8 mouse cellular contexts compared by ENCODE assay signal in the genomic region with DNA sequence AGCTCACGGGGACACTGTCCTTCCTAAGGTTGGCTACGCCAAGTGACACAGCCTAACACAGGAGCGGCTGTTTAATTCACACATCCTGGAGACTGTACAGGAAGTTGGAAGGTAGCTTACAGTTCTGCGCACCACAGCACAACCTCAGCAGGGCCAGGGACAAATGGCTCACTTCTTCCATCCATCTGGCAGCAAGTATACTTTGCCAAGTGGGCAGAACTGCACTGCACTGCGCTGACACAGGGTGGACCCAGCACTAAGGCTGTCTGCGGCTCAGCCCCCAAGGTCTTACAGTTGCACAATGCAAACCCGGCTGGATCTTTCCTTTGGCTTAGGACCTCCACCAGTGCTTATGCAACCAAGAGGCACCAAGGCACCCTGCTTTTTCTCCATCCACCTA.
A peak's percentile ranks its signal among the peaks of the same experiment; 100 is the strongest.
DNase-seq lines count a peak whose midpoint lies in the region; ATAC-seq lines count a peak whose summit lies in the region.

No protein-coding gene starts in this region.

- peak; percentile 18; the same call in 1 of the 2 replicates for ATAC-seq in kidney, embryonic 14.5 days (ENCODE audit: low FRiP score, low TSS enrichment)
- peak; percentile 66 for ATAC-seq in granulocyte monocyte progenitor cell, adult 5-6 weeks (replicated peaks; ENCODE audit: poor library complexity, severe bottlenecking)

- 74% methylated on average over 7 of the region's 7 CpGs for WGBS in kidney, embryonic 14.5 days

- no peak for DNase-seq in kidney, adult 9 months
- DNase-seq in adrenal gland, postnatal 36 days, result peak; percentile 81 to 85
- no peak for DNase-seq in urinary bladder, adult 2 months (ENCODE audit: low spot score)
- DNase-seq in T-cell, adult 2 months (ENCODE audit: low spot score), result no peak
- DNase-seq in right cerebral cortex, postnatal 4 days, result no peak

- H3K9me3 ChIP-seq in kidney, embryonic 14.5 days (ENCODE audit: control insufficient read depth, low read length), result no peaks in the 10 kb centered on the region
- H3K9me3 ChIP-seq in megakaryocyte, embryonic 14.5 days, result no peaks in the 10 kb centered on the region

- H3K36me3 ChIP-seq in kidney, embryonic 14.5 days (ENCODE audit: control insufficient read depth, insufficient read depth, low read length), result no peaks in the 10 kb centered on the region
- peaks cover 68% of the 10 kb centered on the region for H3K36me3 ChIP-seq in megakaryocyte, embryonic 14.5 days (replicated peaks; ENCODE audit: low read length)

- H3K4me3 ChIP-seq in kidney, embryonic 14.5 days (ENCODE audit: low read length), result no peak overlapping the region
- peak overlapping the region; percentile 11 for H3K4me3 ChIP-seq in megakaryocyte, embryonic 14.5 days (replicated peaks)

- no peak overlapping the region for H3K27ac ChIP-seq in kidney, embryonic 14.5 days (ENCODE audit: low read depth, low read length)

- no peak overlapping the region for H3K9ac ChIP-seq in kidney, embryonic 14.5 days (ENCODE audit: low read depth, low read length)

- no peak overlapping the region for H3K4me2 ChIP-seq in kidney, embryonic 14.5 days (replicated peaks; ENCODE audit: low read depth, low read length)

- H3K4me1 ChIP-seq in kidney, embryonic 14.5 days (ENCODE audit: control insufficient read depth, insufficient read depth, low read length), result peaks cover 12% of the 10 kb centered on the region
- peaks cover 77% of the 10 kb centered on the region for H3K4me1 ChIP-seq in megakaryocyte, embryonic 14.5 days

- H3K27me3 ChIP-seq in kidney, embryonic 14.5 days (ENCODE audit: control insufficient read depth, insufficient read depth, low read length), result no peaks in the 10 kb centered on the region
- no peaks in the 10 kb centered on the region for H3K27me3 ChIP-seq in megakaryocyte, embryonic 14.5 days (replicated peaks)

Comparison
In these comparisons a context has a peak if more than half of its experiments do, and no peak if none do; other contexts are left out.
1. DNase-seq: peak in adrenal gland, postnatal 36 days (2 of 2); none in kidney, adult 9 months (single experiment), urinary bladder, adult 2 months (single experiment), T-cell, adult 2 months (single experiment) and right cerebral cortex, postnatal 4 days (single experiment).